Mouse (Mus musculus): ENCODE results near the gene Mrpl16. TPM values are rescaled to one million over a fixed set of nuclear protein-coding genes. Genes with fewer than 3 reads are reported as not detected.

Mrpl16 gene
- 31.6 to 38.6 TPM (median 33.7 TPM) in 4 replicates for total RNA-seq (2023; ENCODE audit: inconsistent age)

DNA sequence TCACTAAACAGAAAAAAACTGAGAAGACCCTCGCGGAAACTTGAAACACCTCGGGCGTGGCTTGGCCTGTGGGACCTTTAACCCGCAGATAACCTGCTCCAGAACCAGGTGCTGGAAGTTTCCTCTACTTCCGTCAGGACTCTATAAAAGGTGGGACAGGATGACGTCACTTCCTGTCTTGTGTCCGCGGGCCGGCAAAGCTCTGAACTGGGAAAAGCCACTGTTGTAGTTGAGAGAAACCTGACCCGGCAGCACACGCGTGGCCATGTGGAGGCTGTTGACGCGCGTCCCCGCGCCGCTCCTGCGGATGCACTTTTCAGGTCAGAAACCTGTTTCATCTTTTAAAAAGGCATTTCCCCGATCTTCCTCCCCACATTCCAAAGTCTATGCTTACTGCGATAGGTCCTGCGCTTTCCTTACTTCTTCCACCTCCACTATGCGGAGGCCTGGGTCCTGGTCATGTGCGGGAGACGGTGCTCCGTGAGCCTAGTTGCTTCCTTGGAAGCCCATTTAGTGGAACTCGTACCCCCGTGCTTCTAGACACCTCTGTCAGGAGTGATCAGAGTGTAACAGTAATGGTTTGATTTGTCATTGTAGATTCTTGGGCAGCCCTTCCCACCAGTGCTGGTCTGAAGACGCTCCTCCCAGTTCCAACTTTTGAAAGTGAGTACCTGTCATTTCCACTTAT lies at the start of gene Mrpl16:
TSS of gene Mrpl16 (plus strand) at position 187 of the 688 bp plus-strand sequence.

DNA sequence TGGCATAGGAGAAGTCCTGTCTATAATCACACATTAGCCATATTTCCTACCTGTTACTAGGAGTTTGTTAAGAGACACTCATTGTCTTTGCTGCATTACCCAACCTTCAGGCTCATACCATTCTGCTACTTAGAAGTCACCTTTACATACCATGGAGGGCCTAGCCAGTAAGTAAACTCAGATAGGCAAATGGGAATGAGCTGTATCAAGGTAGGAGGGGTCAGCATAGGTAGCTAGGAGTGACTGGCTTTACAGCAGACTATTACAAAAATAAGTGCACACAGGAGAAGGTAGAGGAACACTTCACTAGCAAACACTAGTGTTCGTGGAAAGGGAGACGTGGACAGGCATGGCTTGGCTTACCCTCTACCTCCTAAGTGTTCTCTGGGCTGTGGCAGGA lies 22.9 kb upstream of the Mrpl16 start, which contains the start of gene Gif:
TSS of gene Gif (plus strand) at position 257 of the 400 bp plus-strand sequence.

GRCm38 (mm10) chr19:11819143-11819700 lies 49.0 kb downstream of the Mrpl16 start, which contains the start of gene Stx3:
TSS of gene Stx3 (minus strand) at chr19:11819403.

Other genes with a start within 250 kb of the Mrpl16 start
- gene Ms4a4d, start 233.6 kb upstream of the Mrpl16 start, total RNA-seq (2023; ENCODE audit: inconsistent age): 0.32 to 0.48 TPM (median 0.45 TPM) in 3 of 4 replicates, not detected in the other
- gene Ms4a6d, start 165.5 kb upstream of the Mrpl16 start, total RNA-seq (2023; ENCODE audit: inconsistent age): 2.6 to 4.4 TPM (median 2.8 TPM) in 4 replicates
- not detected in 4 replicates for gene Ms4a2, start 146.7 kb upstream of the Mrpl16 start, total RNA-seq (2023; ENCODE audit: inconsistent age)
- not detected in 4 replicates for gene Ms4a3, start 129.5 kb upstream of the Mrpl16 start, total RNA-seq (2023; ENCODE audit: inconsistent age)
- 1.3 TPM in 1 of 4 replicates, not detected in the others for gene Oosp2, start 109.8 kb upstream of the Mrpl16 start, total RNA-seq (2023; ENCODE audit: inconsistent age)
- gene Oosp1, start 79.2 kb upstream of the Mrpl16 start, total RNA-seq (2023; ENCODE audit: inconsistent age): 0.72 to 2.3 TPM (median 1.8 TPM) in 4 replicates
- not detected in 4 replicates for gene Oosp3, start 73.3 kb upstream of the Mrpl16 start, total RNA-seq (2023; ENCODE audit: inconsistent age)
- not detected in 4 replicates for gene Gif, start 22.8 kb upstream of the Mrpl16 start, total RNA-seq (2023; ENCODE audit: inconsistent age)
- 0.30 to 1.5 TPM (median 0.58 TPM) in 4 replicates for gene Stx3, start 49.0 kb downstream of the Mrpl16 start, total RNA-seq (2023; ENCODE audit: inconsistent age)
- not detected in 4 replicates for gene Olfr1417, start 68.8 kb downstream of the Mrpl16 start, total RNA-seq (2023; ENCODE audit: inconsistent age)
- gene Olfr1418, start 90.7 kb downstream of the Mrpl16 start, total RNA-seq (2023; ENCODE audit: inconsistent age): not detected in 4 replicates
- gene Olfr1419, start 104.7 kb downstream of the Mrpl16 start, total RNA-seq (2023; ENCODE audit: inconsistent age): not detected in 4 replicates
- gene Olfr1420, start 116.2 kb downstream of the Mrpl16 start, total RNA-seq (2023; ENCODE audit: inconsistent age): not detected in 4 replicates
- gene Patl1, start 142.0 kb downstream of the Mrpl16 start, total RNA-seq (2023; ENCODE audit: inconsistent age): 63.1 to 71.0 TPM (median 70.2 TPM) in 4 replicates
- gene Osbp, start 195.6 kb downstream of the Mrpl16 start, total RNA-seq (2023; ENCODE audit: inconsistent age): 49.4 to 51.9 TPM (median 50.6 TPM) in 4 replicates

All from B cell, adult (primary cell).